Mouse (Mus musculus) myocyte (in vitro differentiated cells): ENCODE data around the gene Mnt.

Experiments
- CEBPB ChIP-seq: IDR thresholded peaks from 2 replicates; pipeline ENCODE4 v1.6.1; 2011; ENCODE audit warnings: mild to moderate bottlenecking, moderate library complexity; ENCODE audit not compliant: poor library complexity, insufficient read depth, severe bottlenecking
- E2F4 ChIP-seq: IDR thresholded peaks from one replicate; pipeline ENCODE4 v1.6.1; 2011; ENCODE audit warnings: mild to moderate bottlenecking, control low read depth, moderate library complexity; ENCODE audit not compliant: insufficient read depth
- MAX ChIP-seq: IDR thresholded peaks from one replicate; pipeline ENCODE4 v1.6.1; 2011; ENCODE audit warnings: low read depth, mild to moderate bottlenecking, control low read depth
- MYOD1 ChIP-seq, 3 experiments: IDR thresholded peaks; one replicate each; pipeline ENCODE4 v1.6.1; 2011; ENCODE audit warnings: control low read depth in 2 of 3, low read depth in 2 of 3, mild to moderate bottlenecking in 2 of 3, moderate library complexity in 1 of 3; ENCODE audit not compliant: insufficient read length in 2 of 3, control insufficient read depth in 1 of 3
- MYOG ChIP-seq, 3 experiments: IDR thresholded peaks; one replicate each; pipeline ENCODE4 v1.6.1; 2011; ENCODE audit warnings: control low read depth in 2 of 3, low read depth in 2 of 3, mild to moderate bottlenecking in 2 of 3; ENCODE audit not compliant: insufficient read length in 2 of 3, control insufficient read depth in 1 of 3, insufficient read depth in 1 of 3
- POLR2A ChIP-seq: IDR thresholded peaks from one replicate; pipeline ENCODE4 v1.6.1; 2011; ENCODE audit warnings: low read depth, mild to moderate bottlenecking, control low read depth, moderate library complexity; ENCODE audit not compliant: insufficient read length
- POLR2AphosphoS2 ChIP-seq: IDR thresholded peaks from one replicate; pipeline ENCODE4 v1.6.1; 2011; ENCODE audit warnings: low read depth, control low read depth; ENCODE audit not compliant: insufficient read length
- REST ChIP-seq: IDR thresholded peaks from one replicate; pipeline ENCODE4 v1.6.1; 2011; ENCODE audit warnings: mild to moderate bottlenecking, control low read depth, moderate library complexity; ENCODE audit not compliant: insufficient read depth, insufficient read length
- SRF ChIP-seq: IDR thresholded peaks from one replicate; pipeline ENCODE4 v1.6.1; 2011; ENCODE audit warnings: low read depth; ENCODE audit not compliant: control insufficient read depth, insufficient read length
- TCF12 ChIP-seq: IDR thresholded peaks from one replicate; pipeline ENCODE4 v1.6.1; 2011; ENCODE audit warnings: mild to moderate bottlenecking, control low read depth; ENCODE audit not compliant: poor library complexity, insufficient read depth, severe bottlenecking
- TCF3 ChIP-seq: IDR thresholded peaks from one replicate; pipeline ENCODE4 v1.6.1; 2011; ENCODE audit warnings: low read depth, control low read depth; ENCODE audit not compliant: insufficient read length
- USF1 ChIP-seq: IDR thresholded peaks from one replicate; pipeline ENCODE4 v1.6.1; 2011; ENCODE audit warnings: low read depth, mild to moderate bottlenecking, control low read depth, moderate library complexity

DNA sequence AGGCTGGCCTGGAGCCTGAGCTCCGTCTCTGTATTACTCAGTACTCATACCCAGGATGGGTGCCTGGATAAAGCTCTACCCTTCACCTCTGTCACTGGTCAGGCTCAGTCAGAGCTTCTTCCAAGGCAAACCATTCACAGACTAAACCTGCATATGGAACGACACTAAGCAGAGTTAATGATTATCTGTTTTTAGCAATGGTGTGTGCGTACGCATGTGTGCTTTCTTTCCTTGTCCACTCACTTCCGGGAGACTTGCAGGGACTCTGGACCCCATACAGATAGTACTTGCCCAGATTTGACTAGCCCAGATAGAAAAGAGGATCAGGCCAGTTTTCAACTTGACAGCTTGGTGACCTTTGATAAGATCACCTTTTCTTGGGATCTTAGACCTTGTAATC is 4.0 kb upstream of the Mnt start:
- TF ChIP-seq POLR2A: no peak
- no peak for TF ChIP-seq USF1
- TF ChIP-seq TCF12: no peak
- no peak for TF ChIP-seq CEBPB
- TF ChIP-seq MAX: no peak
- TF ChIP-seq E2F4: no peak
- TF ChIP-seq POLR2AphosphoS2: no peak
- TF ChIP-seq MYOG (IDR thresholded peaks at IDR 0.05; ENCODE audit: control insufficient read depth in 1 of 3, insufficient read depth in 1 of 3, insufficient read length in 2 of 3, low read depth in 2 of 3): no peak
- TF ChIP-seq TCF3: no peak
- TF ChIP-seq MYOD1 (IDR thresholded peaks at IDR 0.05; ENCODE audit: control insufficient read depth in 1 of 3, insufficient read length in 2 of 3, low read depth in 2 of 3): no peak
- TF ChIP-seq SRF: no peak
- TF ChIP-seq REST: no peak
